Mouse (Mus musculus) kidney, postnatal 10 days (tissue): ENCODE results near the gene Rin3.

ENCODE experiments used
- DNase-seq: peaks from one replicate; pipeline ENCODE4 v3.0.0; 2021; ENCODE audit warnings: mixed read lengths

Gene Rin3

DNA sequence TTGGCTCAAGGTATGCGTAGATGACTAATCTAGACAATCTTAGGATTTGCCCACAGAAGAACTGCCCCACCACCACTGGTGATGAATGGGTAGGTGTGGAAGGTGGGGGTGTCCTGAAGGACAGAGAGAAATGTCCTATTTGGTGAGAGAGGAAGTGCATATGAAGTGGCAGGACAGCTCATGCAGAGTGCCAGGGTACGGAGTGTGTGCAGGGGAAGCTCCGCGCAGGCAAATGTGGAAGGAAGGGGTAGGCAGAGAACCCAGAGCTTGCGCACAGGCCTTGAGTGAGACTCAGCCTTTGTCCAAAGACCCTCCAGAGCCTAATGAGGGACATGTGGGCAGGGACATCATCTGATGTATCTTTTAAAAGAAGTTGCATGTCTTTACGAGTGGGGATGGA lies 57.6 kb downstream of the Rin3 start:
- no peak for DNase-seq

DNA sequence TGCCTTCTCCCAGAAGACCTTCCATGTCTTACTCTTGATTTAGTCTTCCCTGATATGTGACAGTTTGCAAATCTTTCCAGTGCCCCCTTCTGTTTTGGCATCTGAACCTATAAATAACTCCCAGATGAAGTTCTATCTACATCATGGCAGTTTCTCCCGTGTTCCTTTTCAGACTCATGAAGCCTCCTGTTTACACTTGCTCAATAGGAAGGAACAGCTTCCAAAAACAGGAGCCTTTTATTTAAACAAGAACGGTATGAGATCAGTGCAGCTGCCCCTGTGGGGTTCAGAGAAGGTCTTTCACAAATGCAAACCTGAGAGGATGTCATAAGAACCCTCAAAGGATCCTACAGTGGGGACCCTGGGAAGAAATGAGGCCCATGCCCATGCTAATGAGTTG lies 59.3 kb downstream of the Rin3 start:
- DNase-seq, result no peak

DNA sequence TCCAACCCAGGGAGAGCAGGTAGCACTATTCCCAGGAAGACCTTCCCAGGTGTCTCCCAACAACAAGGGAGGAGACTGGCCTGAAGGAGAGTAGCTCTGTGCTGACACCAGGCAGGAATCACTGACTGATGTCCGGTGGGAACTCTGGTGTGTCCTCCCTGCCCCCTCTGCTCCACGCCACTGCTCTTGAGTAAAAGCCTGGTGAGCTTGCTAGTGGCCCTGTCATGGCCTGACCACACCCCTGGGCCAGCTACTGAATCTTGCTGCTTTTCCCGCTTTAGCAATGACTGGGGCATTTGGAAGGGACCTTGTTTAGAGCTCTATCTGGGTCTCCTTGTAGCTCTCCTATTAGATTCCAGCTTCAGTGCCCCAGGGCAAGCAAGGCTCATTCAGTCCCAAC lies 59.8 kb downstream of the Rin3 start:
- no peak for DNase-seq

DNA sequence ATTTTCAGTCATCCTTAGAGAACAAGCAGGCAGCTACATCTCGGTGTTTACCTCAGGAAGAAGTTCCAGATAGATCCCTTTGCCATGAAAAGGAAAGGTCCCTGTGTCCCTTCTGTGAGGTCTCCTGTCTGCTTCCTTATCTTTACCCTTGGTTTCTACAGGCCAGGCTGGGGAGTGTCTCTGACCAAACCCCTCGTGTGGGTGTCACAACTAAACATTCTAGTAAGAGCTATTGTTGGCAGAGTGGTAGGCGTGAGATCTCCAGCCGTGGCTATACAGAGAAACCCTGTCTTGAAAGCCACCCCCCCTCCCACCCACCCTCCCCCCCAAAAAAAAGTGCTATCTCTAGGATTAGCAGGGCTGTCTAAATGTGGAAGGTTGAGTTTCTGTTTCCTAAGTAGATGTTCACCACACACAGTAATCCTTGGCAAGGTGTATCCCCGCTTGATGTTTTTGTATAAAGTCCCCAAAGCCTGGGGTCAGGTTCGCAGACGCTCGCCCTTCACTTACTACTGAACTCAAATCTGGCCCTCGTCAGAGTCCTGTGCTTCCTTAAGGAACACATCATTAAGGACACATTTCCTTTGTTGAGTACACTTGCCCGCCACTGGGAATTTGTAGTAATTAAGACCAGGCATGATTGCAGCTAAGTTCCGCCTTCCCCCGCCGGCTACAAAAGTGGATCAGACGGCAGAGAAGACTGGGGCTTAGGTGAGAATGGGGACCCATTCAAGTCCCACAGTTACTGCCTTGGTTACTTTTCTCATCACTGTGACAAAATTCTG lies 62.4 kb downstream of the Rin3 start:
- DNase-seq, result no peak

DNA sequence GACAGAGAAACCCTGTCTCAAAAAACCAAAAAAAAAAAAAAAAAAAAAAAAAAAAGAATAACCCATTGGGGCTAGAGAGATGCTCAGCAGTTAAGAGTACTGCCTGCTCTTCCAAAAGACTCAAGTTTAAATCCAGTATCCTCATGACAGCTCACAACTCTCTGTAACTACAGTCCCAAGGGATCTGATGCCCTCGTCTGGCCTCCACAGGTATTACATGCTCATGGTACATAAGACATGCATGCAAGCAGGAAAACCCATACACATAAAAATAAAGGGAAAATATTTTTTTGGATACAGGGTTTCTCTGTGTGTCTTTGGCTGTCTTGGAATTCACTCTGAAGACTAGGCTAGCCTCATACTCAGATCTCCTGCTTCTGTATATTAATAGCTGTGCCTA lies 63.7 kb downstream of the Rin3 start:
- peak; percentile 79 for DNase-seq

DNA sequence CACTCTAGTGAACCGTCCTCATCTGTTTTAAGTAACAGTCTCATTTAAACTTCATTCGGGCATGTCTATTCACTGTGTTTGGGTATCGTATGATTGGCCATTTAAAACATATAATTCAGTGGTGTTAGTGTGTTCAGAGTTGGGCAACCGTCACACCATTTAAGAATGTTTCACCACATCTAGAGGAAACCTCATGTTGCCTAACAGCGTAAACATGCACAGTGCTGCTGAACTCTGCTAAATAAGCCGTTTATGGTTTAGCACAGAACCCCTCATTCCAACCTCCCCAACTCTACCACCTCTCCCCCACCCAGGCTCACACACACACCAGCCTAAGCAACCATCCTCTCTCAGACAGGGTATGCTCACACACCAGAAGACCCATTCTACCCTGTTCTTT lies 65.6 kb downstream of the Rin3 start:
- no peak for DNase-seq

DNA sequence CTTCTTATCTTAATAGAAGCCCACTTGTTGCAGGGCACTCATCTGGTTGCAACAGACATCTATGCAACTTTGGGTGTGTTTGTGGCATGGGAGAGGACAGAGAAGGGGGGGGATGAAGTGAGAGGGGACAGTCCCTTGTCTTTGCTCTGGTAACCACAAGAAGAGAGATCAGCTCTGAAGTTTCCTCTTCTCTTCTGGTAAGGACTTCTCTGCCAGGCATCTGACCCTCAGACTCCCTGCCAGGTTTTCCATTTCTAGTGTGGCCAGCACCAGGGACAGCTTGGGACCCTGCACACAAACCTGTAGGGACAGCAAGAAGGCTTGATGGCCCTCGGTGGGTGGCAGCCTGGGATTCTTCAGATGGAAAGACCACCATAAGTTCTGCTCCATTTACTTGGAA lies 68.1 kb downstream of the Rin3 start:
- no peak for DNase-seq

DNA sequence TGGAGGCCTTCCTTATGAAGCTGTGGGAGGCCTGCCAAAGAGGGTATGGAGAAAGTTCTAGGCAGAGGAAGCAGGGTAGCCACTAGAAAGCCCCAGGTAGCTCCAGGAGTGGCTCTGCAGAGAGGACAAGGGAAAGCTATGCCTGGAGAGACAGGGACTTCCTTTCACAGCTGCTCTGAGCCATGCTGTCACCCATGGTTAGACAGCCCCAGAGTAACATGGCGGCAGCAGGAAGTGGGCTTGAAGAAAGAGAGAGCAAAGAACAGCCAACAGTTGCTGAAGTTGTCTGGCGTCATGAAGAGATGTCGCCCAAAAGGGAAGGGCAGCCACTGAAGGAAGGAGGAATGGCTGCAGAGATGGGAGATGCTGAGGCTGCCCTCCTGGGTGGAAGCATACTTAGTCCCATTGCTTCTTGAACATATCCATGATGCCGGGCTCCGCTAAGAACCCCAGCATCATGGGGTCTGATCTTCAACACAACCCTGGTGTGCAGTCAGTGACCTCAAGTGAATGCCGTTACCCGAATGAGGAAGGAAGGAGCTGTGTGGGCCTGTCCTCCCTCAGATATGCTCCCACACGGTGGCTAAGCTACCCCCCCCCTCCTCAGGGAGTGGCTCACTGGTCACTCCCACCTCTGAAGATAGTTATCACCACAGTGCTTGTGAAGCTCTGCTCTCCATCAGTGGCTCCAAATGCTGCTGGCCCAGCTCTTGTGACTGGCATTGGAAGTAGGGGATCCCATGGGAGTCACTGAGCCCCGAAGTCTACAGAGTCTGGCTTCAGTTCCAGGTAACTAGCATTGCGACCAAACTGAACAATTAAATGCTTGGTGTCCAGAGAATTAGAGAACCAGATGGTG lies 71.5 kb downstream of the Rin3 start:
- no peak for DNase-seq

DNA sequence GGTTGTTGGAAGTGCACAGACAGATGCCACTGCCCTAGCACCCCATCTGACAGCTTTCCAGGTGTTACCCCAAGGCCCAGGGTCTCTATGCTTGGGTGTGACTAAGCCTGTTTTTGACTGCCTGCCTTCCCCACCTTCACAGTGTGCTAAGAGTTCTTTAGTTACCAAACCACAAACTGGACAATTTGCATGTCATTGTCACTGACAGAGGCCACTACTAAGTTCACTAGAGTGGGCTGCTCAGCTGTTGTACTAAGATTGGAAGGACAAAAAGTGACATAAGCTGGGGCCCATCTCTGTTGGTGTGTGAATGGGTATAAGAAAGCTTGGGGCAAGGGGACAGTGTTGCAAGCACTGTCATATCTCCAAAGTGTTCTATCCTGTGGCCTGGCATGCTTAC lies 72.9 kb downstream of the Rin3 start:
- DNase-seq, result no peak

DNA sequence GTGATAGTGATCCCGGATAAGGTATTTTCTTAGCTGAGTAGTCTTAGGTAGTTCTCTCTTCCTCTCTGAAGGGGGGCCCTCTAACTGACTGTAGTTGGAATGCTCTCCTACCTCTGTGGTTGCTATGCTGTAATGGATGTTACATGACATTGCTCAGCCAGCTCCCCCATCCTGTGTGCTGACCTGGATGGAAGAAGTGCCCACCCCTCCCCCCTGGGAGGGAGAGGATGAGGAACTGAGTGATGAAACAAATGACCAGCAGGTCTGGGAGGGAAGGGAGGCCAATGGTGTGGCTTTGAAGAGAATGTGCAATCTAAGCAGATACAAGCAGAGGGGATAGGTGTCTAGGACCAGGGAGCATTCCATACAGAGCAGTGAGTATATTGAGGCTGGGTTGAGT lies 73.9 kb downstream of the Rin3 start:
- no peak for DNase-seq

DNA sequence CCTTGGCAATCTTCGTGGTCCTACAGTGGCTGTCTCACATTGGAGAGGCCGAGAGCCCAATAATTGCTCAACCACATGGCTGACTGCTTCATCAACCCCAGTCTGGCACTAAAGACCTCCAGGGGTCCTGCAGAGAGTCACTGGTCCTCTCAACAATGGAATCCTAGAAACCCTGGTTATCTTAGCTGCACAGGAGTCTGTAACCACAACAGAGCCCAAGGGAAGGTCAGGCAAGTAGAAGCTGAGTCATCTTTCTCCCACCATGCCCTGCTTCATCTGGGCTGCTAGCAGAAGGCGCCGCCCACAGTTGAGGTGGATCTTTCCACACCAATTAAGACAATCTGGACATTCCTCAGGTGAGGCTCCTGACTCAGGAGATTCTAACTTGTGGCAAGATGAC lies 76.5 kb downstream of the Rin3 start:
- DNase-seq, result no peak

DNA sequence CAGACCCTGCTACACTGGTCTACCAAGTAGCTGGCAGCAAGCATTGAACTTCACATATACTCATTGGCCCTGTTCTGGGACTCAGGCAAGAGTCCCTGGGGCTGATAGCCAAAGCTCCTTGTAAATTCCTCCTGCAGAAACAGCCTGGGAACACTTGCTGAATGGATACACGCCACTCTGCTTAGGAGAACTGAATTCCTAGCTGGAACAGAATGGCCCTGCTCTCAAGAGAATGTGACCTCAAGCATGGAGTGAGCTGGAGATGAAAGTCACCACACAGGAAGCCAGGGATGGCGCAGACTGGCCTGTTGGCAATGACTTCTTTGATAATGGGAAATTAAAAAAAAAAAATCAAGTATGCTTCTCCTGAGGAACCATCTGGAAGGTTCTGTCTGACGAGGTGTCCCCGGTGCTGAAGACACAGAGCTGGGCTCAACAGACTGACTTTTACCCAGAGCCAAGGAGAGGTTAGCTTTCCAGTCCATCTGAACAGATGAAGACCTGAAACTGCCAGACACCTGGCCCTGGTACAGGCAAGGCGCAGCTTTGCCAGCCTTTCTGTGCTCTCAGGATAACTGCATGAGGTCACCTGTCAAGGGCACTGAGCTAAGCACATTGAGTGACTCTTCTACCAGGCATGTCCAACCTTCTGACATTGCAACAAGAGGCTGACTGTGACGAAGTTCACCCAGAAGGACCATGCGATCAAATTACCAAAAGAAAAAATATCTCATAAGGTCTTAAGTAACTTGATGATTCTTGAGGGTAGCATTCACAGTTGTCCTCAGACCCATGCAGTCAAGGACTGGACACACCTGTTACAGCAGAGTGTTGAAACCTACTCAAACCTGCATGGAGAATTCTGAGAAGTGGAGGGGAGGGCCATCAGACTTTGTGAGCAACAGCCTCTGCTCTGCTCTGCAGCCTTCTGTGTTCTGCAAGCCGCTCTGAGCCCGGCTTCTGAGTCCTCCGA lies 78.6 kb downstream of the Rin3 start:
- DNase-seq, result no peak

DNA sequence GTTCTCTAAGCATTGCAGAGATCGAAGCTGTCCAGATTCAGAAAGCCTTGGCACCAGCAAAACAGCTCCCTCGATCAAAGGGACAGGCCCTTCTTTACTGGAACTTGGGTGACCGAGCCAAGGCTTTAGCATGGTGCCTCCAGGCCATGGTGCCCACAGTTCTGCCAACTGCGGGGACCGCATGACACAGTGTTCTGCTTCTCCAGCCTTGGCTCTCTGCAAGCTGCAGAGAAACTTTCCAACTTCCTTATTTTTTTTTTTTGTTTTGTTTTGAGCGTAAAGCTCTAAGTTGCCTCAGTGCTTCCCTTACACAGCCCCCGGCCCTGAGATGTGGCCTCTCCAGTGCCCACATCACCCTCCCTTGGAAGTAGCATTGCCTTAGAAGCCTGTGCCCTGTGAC lies 82.2 kb downstream of the Rin3 start:
- no peak for DNase-seq

DNA sequence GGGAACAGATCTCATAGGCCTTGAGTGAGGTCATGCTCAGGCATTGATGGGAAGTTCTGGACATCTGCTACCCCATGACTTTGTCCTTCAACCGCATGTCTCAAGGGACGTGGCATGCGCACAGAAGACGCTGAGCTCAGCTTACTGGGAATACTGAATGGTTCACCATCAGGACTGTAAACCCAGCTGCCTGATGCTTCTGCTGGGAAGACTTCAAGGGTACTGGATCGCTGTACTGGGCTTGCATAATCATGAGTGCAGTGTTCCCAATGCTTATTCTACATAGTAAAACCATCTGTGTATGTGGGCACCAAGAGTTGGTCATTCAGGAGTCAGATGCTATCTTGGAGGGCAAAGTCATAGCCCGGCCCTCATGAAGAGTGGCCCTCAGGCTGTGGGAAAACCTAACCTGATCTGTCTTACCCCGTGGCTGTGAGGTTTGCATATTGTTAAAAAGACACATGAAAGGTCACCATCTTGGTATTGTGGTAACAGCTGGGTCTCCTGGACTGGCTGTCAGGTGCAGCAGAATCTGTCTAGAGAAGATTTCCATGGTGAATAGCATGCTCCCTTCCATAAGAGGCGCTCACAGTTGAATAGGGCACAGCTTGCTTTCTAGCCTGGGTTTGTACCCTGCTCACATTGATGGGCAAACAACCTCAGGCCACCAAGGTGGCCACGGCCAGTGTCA lies 83.4 kb downstream of the Rin3 start:
- DNase-seq, result no peak

DNA sequence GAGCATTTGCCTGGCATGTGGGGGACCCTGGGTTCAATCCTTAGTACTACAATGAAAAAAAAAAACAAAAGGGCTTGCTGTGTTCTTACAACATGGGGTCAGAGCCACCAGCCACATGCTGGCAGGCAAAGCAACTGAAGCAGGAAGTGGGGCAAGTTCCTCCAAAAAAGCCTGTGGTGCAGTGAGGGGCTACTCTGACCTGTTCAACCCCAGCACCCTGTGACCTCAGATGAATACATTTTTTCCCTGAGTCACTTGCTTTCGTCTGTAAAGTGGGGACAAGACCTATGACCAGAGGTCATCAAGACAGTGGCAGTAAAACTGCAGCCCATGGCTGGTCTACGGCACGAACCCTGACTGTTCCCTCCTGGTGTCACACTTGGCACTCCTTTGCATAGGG lies 84.2 kb downstream of the Rin3 start:
- no peak for DNase-seq

DNA sequence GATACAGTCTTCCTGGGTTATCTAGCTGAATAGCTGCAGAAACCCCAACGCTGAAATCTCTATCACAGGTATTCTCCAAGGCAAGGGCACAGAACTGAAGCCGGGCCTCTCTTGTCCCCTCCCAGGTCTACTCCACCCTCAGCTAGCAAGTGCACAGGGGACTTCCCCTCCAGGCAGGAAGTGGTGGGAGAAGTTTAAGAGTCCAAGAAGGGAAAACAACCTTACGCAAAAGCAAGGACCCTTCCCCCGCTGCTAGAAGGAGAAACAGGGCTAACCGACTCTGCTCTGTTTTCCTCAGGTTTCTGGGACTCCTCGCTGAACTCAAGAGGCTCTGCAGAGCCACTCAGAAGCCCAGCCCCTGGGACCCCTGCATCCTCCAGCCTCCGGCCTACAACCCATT lies 85.2 kb downstream of the Rin3 start:
- no peak for DNase-seq

DNA sequence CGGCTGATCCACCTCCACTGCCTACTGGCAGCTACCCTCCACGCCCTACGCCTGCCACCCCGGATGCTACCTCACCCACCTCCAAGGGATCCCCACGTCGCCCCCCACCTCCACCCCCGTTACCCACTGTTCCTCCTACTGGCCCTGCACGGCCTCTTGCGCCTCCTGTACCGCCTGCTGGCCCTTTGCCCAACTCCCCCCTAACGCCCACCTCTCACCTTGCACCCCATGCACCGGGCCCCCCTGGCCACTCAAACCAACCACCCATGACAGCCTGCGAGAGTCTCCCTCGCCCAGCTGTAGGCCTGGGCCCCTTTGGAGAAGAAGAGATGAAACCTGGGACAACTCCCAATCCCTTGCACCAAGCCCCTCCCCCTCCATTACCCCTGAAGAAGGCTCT lies 85.7 kb downstream of the Rin3 start:
- DNase-seq, result no peak

DNA sequence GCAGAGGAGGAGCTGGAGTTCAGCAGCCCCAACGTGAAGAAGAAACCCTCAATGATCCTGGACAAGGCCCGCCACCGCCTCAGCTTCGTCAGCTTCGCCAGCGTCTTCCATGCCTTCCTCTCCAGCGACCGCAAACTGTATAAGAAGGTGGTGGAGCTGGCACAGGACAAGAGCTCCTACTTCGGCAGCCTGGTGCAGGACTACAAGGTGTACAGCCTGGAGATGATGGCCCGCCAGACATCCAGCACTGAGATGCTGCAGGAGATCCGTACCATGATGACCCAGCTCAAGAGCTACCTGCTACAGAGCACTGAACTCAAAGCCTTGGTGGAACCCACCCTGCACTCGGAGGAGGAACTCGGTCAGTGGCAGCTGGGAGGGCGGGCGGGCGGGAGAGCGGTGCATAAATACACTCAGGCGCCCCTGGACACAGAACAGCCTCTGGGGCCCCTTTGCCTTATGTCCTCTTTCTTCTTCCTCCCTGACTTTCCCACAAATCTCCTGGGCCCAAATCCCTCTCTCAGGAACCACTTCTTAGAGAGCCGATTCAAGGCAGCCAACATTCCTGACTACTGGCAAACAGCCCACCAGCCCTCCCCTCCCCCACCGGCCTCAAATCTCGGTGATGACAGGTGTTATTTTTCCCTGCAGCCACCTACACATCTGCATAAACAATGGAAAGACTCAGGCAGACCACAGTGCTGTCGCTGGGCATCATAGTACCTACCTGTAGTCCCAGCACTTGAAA lies 86.8 kb downstream of the Rin3 start:
- peak; percentile 42 for DNase-seq

DNA sequence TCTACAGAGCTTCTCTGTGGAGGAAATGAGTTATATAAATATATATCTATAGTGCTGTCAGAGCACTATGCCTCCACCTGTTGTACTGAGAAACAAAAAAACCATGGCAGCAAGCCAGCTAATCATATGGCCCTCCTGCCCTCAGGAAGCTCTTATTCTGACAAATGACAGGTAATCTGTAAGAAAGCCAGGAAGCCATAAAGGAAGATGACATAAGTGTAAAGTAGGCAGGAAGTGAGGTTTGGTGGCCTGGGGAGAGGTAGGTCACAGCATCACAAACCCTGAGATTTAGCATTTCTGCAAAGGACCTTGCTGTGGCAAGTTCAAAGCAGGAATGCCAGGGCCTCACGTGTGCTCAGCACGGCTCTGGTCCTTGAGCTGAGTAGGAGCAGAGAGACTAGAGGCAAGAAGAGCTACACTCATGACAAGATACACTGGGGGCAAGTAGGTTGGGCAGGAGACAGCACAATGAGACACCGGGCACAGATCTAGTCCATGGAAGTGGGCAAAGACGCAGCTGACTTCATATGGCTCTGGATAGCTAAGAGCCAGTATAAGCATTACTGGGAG lies 88.2 kb downstream of the Rin3 start:
- DNase-seq, result no peak

DNA sequence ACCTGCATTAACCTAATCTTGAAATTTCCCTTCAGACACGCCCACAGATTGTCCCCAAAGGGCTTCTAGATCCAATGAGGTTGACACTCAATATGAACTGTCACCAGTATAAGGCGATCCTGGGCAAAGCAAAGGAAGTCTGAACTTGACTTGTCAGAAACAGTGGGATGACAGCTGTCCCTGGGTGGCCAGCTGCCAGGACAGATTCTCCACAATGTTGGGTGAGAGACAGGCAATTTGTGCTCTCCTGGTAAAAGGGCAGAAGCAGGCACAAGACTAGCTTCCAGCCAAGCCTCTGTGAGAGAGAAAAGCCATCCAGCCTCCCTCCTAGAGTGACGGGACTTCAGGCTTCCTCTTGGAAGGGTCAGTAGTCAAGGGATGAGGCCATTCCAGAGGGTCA lies 89.5 kb downstream of the Rin3 start:
- no peak for DNase-seq

DNA sequence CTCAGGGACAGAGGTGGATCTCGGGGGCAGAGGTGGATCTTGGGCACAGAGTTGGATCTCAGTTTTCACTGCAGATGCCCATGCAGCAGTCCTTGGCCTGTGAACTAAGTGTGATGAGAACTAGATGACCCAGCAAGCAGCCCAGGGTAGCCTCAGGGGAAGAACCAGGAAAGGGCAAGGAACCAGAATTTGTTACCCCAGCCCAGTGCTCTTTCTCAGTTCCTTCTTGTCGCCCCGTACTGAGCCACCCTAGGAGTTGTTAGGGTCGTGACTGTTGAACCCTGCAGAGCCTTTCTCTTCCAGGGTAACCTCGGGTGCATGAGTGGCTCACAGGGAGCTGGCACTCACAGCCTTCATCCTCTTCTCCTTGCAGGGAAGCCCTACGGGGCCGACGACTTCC lies 99.3 kb downstream of the Rin3 start:
- no peak for DNase-seq

DNA sequence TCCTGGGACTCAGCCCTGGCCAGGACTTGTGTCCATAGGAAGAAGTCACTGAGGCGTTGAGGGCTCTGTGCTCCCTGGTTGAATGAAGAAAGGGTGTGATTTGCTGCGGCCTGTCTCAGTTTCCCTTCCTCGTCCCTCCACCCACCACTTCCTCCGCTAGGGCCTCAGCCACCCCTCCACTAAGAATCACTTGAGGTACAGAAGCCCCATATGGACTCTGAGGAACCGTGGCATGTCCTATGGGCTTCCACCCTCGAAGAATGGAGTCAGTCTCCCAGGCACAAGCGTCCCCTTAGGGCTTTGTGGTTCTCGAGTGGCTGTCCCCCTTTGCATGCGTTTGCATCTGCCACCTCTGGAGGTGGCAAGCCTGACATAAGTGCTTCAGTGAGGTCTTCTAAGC lies 100.4 kb downstream of the Rin3 start:
- no peak for DNase-seq
